ENCODE assay signal across 8 mouse cellular contexts in the genomic region with DNA sequence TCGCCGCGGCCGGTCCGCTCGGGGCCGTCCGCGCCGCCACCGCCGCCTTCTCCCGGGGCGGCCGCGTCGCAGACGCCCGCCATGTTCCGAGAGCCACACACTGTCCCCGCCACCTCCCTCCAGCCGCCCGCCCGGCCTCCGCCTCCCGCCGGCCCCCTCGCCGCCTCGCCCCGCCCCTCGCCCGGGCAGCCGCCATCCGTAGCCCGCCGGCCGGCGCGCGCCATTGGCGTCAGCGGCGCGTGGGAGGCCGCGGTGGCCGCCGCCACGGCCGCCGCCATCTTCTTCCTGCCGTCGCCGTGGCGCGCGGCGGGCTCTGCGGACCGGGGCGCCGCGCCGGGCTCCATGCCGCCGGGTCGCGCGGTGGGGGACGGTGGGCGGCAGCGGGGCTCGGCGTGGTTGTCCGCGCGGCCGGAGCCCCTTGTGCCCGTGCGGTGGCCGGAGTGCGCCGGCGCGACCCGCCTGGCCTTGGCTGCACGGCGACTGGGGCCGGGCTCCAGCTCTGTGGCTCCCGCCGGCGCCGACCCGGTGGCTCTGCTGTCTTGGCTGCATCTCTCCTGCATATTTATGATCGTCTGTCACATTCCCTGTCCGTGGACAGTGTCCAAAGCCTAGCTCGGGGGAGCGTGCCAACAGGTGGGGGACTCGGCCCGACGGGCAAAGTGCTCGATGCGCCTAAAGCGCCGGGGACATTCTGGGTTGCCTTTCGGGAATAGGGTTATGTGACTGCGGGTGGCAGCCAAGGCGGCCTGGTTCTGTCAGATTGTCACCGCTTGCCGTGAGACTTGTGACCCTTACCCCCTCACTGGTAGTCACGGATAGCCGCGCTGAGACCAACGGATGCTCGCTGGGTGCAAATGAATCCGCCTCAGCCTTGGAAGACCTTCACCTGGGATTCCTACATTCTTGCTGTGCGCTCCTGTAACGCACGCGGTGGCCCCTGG. TPM values are rescaled to one million over a fixed set of nuclear protein-coding genes. Genes with fewer than 3 reads are reported as not detected.
DNase-seq lines count a peak whose midpoint lies in the region; ATAC-seq and TF ChIP-seq lines count a peak whose summit lies in the region.

Gene Tapt1, minus strand, starts transcription at position 106 of the 941 bp plus-strand sequence.

- TF ChIP-seq CTCF in Patski (IDR thresholded peaks at IDR 0.05) = no peak

- H3K9ac ChIP-seq in hindbrain, embryonic 14.5 days = peak within 1 kb of the TSS; percentile 93

- H3K4me1 ChIP-seq in hindbrain, embryonic 14.5 days (replicated peaks; ENCODE audit: control insufficient read depth, insufficient read depth, low read length) = peaks cover 27% of the 10 kb centered on the region

- no peaks in the 10 kb centered on the region for H3K36me3 ChIP-seq in hindbrain, embryonic 14.5 days (replicated peaks; ENCODE audit: control insufficient read depth, insufficient read depth)

- H3K9me3 ChIP-seq in hindbrain, embryonic 14.5 days (ENCODE audit: control insufficient read depth, low read length) = no peaks in the 10 kb centered on the region

- peak within 1 kb of the TSS; percentile 97 for H3K4me3 ChIP-seq in hindbrain, embryonic 14.5 days (replicated peaks; ENCODE audit: low read length)

- H3K27me3 ChIP-seq in Patski = no peaks in the 10 kb centered on the region
- no peaks in the 10 kb centered on the region for H3K27me3 ChIP-seq in hindbrain, embryonic 14.5 days (ENCODE audit: control insufficient read depth, insufficient read depth, low read length)

- H3K4me2 ChIP-seq in hindbrain, embryonic 14.5 days (replicated peaks) = peak within 1 kb of the TSS; percentile 94

- under 1% methylated on average over 87 of the region's 121 CpGs for WGBS in hindbrain, embryonic 14.5 days

- peak within 1 kb of the TSS; percentile 95 for H3K27ac ChIP-seq in hindbrain, embryonic 14.5 days

- CTCF ChIA-PET in Patski (lab: Charles Lee) = no interaction called here

- in situ Hi-C loops in Patski (cut with MboI; ENCODE audit: low pct_unique_long_range_greater_than_20kb) = no loop called here

- peak; percentile 95 for ATAC-seq in Patski
- peak; percentile 98 for ATAC-seq in hindbrain, embryonic 14.5 days (ENCODE audit: low FRiP score)

- POLR2A ChIA-PET in Patski (lab: Charles Lee) = interaction anchor here (0.6 kb wide), 1 partner anchor 81 kb away, joined by 4 read pairs; no protein-coding TSS in a partner anchor

- DNase-seq in Patski (ENCODE audit: low read depth, low spot score) = no peak
- DNase-seq in cerebellum, postnatal 25 days = peak; percentile 92 to 97
- peak; percentile 76 to 81 for DNase-seq in frontal cortex, postnatal 36 days (ENCODE audit: low spot score in 2 of 2)
- peak; percentile 83 for DNase-seq in hindbrain, embryonic 14.5 days (ENCODE audit: low spot score)
- peak; percentile 85 to 87 for DNase-seq in layer of hippocampus, postnatal 36 days
- peak; percentile 87 for DNase-seq in lung, postnatal 36 days
- DNase-seq in retina, embryonic 14.5 days (ENCODE audit: low spot score) = peak; percentile 82
- peak; percentile 88 for DNase-seq in thymus, postnatal 4 days

RNA-seq across cellular contexts. Expression of gene Tapt1, which starts in this region (rescaled TPM):
- polyA plus RNA-seq in Patski (2021) = 46.7 TPM
- 35.7 and 39.1 TPM in 2 replicates for polyA plus RNA-seq in hindbrain, embryonic 14.5 days (2014; fragmentation: Nextera tagmentation; extraction: Ambion mirVana)
- total RNA-seq in layer of hippocampus, postnatal 36 days (2021) = 10 to 100 TPM; 48.1 to 49.2 TPM
